Mouse (Mus musculus): ENCODE data around the gene Dgkd.

DNA sequence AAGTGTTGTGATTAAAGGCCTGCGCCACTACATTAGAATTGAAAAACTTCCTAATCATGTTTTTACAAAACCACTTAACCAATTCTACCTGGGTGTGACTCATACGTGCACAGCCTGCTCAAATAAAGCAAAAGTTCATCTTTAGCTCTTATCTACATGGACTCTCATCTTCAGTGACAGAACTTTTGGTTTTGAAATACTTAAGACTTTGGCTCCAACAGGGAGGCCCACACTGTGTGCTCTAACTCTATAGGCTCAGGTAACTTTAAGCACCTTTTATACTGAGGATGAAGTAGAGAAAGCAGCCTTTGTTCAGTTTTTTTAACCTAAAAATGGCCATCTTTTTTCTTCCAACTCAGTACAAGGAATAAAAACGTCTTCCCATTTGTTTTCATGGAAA lies 100.0 kb downstream of the Dgkd start:
- TF ChIP-seq CTCF (IDR thresholded peaks at IDR 0.05) (no peak), EP300 (IDR thresholded peaks at IDR 0.05; ENCODE audit: insufficient read depth, low read depth, low read length) (no peak), POLR2A (IDR thresholded peaks at IDR 0.05; ENCODE audit: insufficient read depth, low read depth, low read length) (no peak)
